Mouse (Mus musculus): Measurements from ENCODE around the gene Ercc2. TPM values are rescaled to one million over a fixed set of nuclear protein-coding genes. Genes with fewer than 3 reads are reported as not detected.

Gene Ercc2
- polyA plus RNA-seq, 1 experiment = 137 TPM

DNA sequence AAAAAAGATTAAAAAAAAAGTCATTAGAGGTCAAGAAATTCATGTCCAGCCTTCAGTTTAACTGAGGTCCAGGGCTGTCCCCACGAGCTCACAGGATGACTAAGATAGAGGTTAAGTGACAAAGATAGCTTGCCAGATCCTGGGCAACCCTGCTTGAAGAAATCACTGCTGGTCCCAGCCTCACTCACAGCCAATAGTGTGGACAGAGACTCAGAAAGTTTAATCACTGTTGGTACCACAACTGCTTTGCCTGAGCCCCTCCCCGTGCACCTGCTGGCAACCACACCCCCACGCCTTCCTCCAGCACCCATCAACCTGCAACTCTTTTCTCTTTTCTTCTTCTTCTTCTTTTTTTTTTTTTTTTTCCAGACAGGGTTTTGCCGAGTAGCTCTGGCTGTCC, 42.2 kb downstream of the Ercc2 start:
- Histone ChIP-seq H3K4me3 (ENCODE audit: control insufficient read depth, insufficient read depth, low read length) (no peak overlapping the region), H3K27me3 (ENCODE audit: control insufficient read depth, insufficient read depth, low read length) (no peaks in the 10 kb centered on the region), H3K36me3 (ENCODE audit: control insufficient read depth, insufficient read depth, low read length) (peaks cover 14% of the 10 kb centered on the region), H3K4me1 (replicated peaks; ENCODE audit: control insufficient read depth, insufficient read depth, low read length) (peaks cover 15% of the 10 kb centered on the region), H3K27ac (ENCODE audit: control insufficient read depth, insufficient read depth, low read length) (no peak overlapping the region)
- WGBS = 48% methylated on average over 4 of the region's 4 CpGs
- DNase-seq = no peak
- TF ChIP-seq POLR2A (IDR thresholded peaks at IDR 0.05; ENCODE audit: control insufficient read depth, extremely low read depth, insufficient read depth, low read length, poor library complexity) (no peak), CTCF (IDR thresholded peaks at IDR 0.05; ENCODE audit: borderline replicate concordance, control insufficient read depth, extremely low read depth, insufficient read depth, low read length, poor library complexity) (no peak)

DNA sequence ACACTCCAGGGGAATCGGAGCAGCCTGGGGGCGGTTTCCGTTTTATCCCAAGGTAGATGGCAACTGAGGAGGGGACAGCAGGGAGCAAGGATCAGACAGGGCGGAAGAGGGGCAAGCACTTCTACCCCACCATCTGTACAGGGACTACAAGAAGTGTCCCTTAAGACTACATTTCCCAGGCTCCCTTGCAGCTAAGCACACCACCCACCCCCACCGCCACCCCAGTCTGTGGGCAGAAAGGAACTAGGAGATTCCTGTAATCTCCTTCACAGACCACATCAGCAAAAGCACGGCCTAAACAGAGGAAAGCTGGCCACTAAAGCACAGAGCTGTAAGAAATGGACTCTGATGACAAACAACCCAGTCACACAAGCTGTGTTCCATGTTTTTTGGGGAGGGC, 44.5 kb downstream of the Ercc2 start:
- 84% methylated on average over 6 of the region's 6 CpGs for WGBS
- DNase-seq = no peak
- H3K36me3 ChIP-seq (ENCODE audit: control insufficient read depth, insufficient read depth, low read length) = peaks cover 18% of the 10 kb centered on the region
- H3K4me3 ChIP-seq (ENCODE audit: control insufficient read depth, insufficient read depth, low read length) = no peak overlapping the region
- H3K27me3 ChIP-seq (ENCODE audit: control insufficient read depth, insufficient read depth, low read length) = no peaks in the 10 kb centered on the region
- 0 out of 2 replicates have a peak, but pooled peaks cover 2% of the 10 kb centered on the region for H3K4me1 ChIP-seq (replicated peaks; ENCODE audit: control insufficient read depth, insufficient read depth, low read length)
- TF ChIP-seq POLR2A (IDR thresholded peaks at IDR 0.05; ENCODE audit: control insufficient read depth, extremely low read depth, insufficient read depth, low read length, poor library complexity) (no peak), CTCF (IDR thresholded peaks at IDR 0.05; ENCODE audit: borderline replicate concordance, control insufficient read depth, extremely low read depth, insufficient read depth, low read length, poor library complexity) (no peak)
- H3K27ac ChIP-seq (ENCODE audit: control insufficient read depth, insufficient read depth, low read length) = no peak overlapping the region

- 96% methylated on average over 6 of the region's 6 CpGs for WGBS
- no peak for DNase-seq
- no peak for TF ChIP-seq CTCF (IDR thresholded peaks at IDR 0.05; ENCODE audit: borderline replicate concordance, control insufficient read depth, extremely low read depth, insufficient read depth, low read length, poor library complexity)
- TF ChIP-seq POLR2A (IDR thresholded peaks at IDR 0.05; ENCODE audit: control insufficient read depth, extremely low read depth, insufficient read depth, low read length, poor library complexity) = no peak
- Histone ChIP-seq H3K27ac (ENCODE audit: control insufficient read depth, insufficient read depth, low read length) (no peak overlapping the region), H3K27me3 (ENCODE audit: control insufficient read depth, insufficient read depth, low read length) (no peaks in the 10 kb centered on the region), H3K4me1 (replicated peaks; ENCODE audit: control insufficient read depth, insufficient read depth, low read length) (no peaks in the 10 kb centered on the region), H3K36me3 (ENCODE audit: control insufficient read depth, insufficient read depth, low read length) (peaks cover 24% of the 10 kb centered on the region), H3K4me3 (ENCODE audit: control insufficient read depth, insufficient read depth, low read length) (no peak overlapping the region)
Observed at GRCm38 (mm10) chr7:19426888-19427287, 45.1 kb downstream of the Ercc2 start.

- TF ChIP-seq CTCF (IDR thresholded peaks at IDR 0.05; ENCODE audit: borderline replicate concordance, control insufficient read depth, extremely low read depth, insufficient read depth, low read length, poor library complexity) (no peak), POLR2A (IDR thresholded peaks at IDR 0.05; ENCODE audit: control insufficient read depth, extremely low read depth, insufficient read depth, low read length, poor library complexity) (no peak)
- Histone ChIP-seq H3K36me3 (ENCODE audit: control insufficient read depth, insufficient read depth, low read length) (peaks cover 36% of the 10 kb centered on the region), H3K27me3 (ENCODE audit: control insufficient read depth, insufficient read depth, low read length) (no peaks in the 10 kb centered on the region), H3K4me3 (ENCODE audit: control insufficient read depth, insufficient read depth, low read length) (no peak overlapping the region), H3K4me1 (replicated peaks; ENCODE audit: control insufficient read depth, insufficient read depth, low read length) (no peaks in the 10 kb centered on the region), H3K27ac (ENCODE audit: control insufficient read depth, insufficient read depth, low read length) (no peak overlapping the region)
- no peak for DNase-seq
- 94% methylated on average over 15 of the region's 15 CpGs for WGBS
Observed at GRCm38 (mm10) chr7:19427999-19428650, 46.3 kb downstream of the Ercc2 start.

- 86% methylated on average over 8 of the region's 8 CpGs for WGBS
- TF ChIP-seq POLR2A (IDR thresholded peaks at IDR 0.05; ENCODE audit: control insufficient read depth, extremely low read depth, insufficient read depth, low read length, poor library complexity) = no peak
- no peak for TF ChIP-seq CTCF (IDR thresholded peaks at IDR 0.05; ENCODE audit: borderline replicate concordance, control insufficient read depth, extremely low read depth, insufficient read depth, low read length, poor library complexity)
- no peak for DNase-seq
- Histone ChIP-seq H3K27me3 (ENCODE audit: control insufficient read depth, insufficient read depth, low read length) (no peaks in the 10 kb centered on the region), H3K4me1 (replicated peaks; ENCODE audit: control insufficient read depth, insufficient read depth, low read length) (no peaks in the 10 kb centered on the region), H3K27ac (ENCODE audit: control insufficient read depth, insufficient read depth, low read length) (no peak overlapping the region), H3K4me3 (ENCODE audit: control insufficient read depth, insufficient read depth, low read length) (no peak overlapping the region), H3K36me3 (ENCODE audit: control insufficient read depth, insufficient read depth, low read length) (peaks cover 52% of the 10 kb centered on the region)
Observed at GRCm38 (mm10) chr7:19429726-19430125, 47.9 kb downstream of the Ercc2 start.

DNA sequence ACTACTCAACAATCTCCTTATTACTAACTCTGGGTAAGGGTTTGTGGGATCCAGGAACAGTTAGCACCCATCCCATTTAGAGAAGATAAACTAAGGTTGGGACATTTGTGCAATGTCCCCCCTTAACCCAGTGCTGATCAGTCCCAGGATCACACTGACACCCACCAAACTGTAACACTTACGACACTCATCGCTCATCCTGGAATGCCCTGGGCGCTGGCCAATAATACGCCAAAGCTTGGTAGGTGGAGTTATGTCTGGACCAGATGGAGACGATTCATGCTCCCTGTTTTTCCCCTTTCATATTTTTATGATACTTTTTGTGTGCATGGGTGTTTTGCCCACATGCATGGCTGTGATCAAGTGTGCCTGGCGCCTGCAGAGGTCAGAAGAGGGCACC, 48.6 kb downstream of the Ercc2 start:
- WGBS = 95% methylated on average over 6 of the region's 6 CpGs
- Histone ChIP-seq H3K4me1 (replicated peaks; ENCODE audit: control insufficient read depth, insufficient read depth, low read length) (no peaks in the 10 kb centered on the region), H3K36me3 (ENCODE audit: control insufficient read depth, insufficient read depth, low read length) (peaks cover 52% of the 10 kb centered on the region), H3K27ac (ENCODE audit: control insufficient read depth, insufficient read depth, low read length) (no peak overlapping the region), H3K4me3 (ENCODE audit: control insufficient read depth, insufficient read depth, low read length) (no peak overlapping the region), H3K27me3 (ENCODE audit: control insufficient read depth, insufficient read depth, low read length) (no peaks in the 10 kb centered on the region)
- DNase-seq = no peak
- TF ChIP-seq CTCF (IDR thresholded peaks at IDR 0.05; ENCODE audit: borderline replicate concordance, control insufficient read depth, extremely low read depth, insufficient read depth, low read length, poor library complexity) (no peak), POLR2A (IDR thresholded peaks at IDR 0.05; ENCODE audit: control insufficient read depth, extremely low read depth, insufficient read depth, low read length, poor library complexity) (no peak)

DNA sequence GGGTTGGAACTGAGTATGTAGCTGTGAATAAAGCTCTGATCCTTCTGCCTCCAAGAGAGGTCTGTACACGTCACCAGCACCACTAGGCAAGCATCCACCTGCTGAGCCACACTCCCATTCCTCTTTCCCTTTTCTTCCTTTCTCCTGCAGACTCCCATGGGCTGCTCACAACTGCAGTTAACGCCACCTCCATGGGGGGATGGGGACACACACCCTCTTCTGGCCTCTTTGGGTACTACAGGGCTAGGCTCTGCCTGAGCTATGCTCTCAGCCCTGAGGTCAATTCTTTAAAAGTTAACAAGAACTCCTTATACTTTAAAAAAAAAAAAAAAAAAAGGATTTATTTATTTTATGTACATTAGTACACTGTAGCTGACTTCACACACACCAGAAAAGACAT, 50.7 kb downstream of the Ercc2 start:
- Histone ChIP-seq H3K4me3 (ENCODE audit: control insufficient read depth, insufficient read depth, low read length) (no peak overlapping the region), H3K27ac (ENCODE audit: control insufficient read depth, insufficient read depth, low read length) (no peak overlapping the region), H3K36me3 (ENCODE audit: control insufficient read depth, insufficient read depth, low read length) (peaks cover 64% of the 10 kb centered on the region), H3K27me3 (ENCODE audit: control insufficient read depth, insufficient read depth, low read length) (no peaks in the 10 kb centered on the region), H3K4me1 (replicated peaks; ENCODE audit: control insufficient read depth, insufficient read depth, low read length) (no peaks in the 10 kb centered on the region)
- TF ChIP-seq POLR2A (IDR thresholded peaks at IDR 0.05; ENCODE audit: control insufficient read depth, extremely low read depth, insufficient read depth, low read length, poor library complexity) (no peak), CTCF (IDR thresholded peaks at IDR 0.05; ENCODE audit: borderline replicate concordance, control insufficient read depth, extremely low read depth, insufficient read depth, low read length, poor library complexity) (no peak)
- DNase-seq = no peak
- 98% methylated on average over 2 of the region's 2 CpGs for WGBS
